Mouse (Mus musculus) thymus, adult 2 months (tissue): Measurements from ENCODE around the gene Gm11492. TPM values are rescaled to one million over a fixed set of nuclear protein-coding genes. Genes with fewer than 3 reads are reported as not detected.

Source experiments
- DNase-seq: peaks from one replicate; pipeline ENCODE4 v3.0.0; 2021
- H3K27ac ChIP-seq: fragments of 200-500 bp; 2 replicates; pipeline ENCODE4 v1.5.1; 2012; ENCODE audit warnings: low read length, control low read depth; ENCODE audit not compliant: control insufficient read depth, insufficient read depth
- H3K27me3 ChIP-seq: fragments of 200-500 bp; 2 replicates; pipeline ENCODE4 v1.6.1; 2012; ENCODE audit warnings: mild to moderate bottlenecking, low read length, moderate library complexity, mixed read lengths; ENCODE audit not compliant: control insufficient read depth, insufficient read depth
- H3K36me3 ChIP-seq: fragments of 200-500 bp; 2 replicates; pipeline ENCODE4 v1.6.1; 2012; ENCODE audit warnings: mild to moderate bottlenecking, low read length, moderate library complexity; ENCODE audit not compliant: control insufficient read depth, insufficient read depth
- H3K4me1 ChIP-seq: fragments of 200-500 bp; replicated peaks from 2 replicates; pipeline ENCODE4 v1.6.1; 2012; ENCODE audit warnings: low read length; ENCODE audit not compliant: control insufficient read depth, insufficient read depth
- H3K4me3 ChIP-seq: fragments of 200-500 bp; 2 replicates; pipeline ENCODE4 v1.5.1; 2012; ENCODE audit warnings: mild to moderate bottlenecking, low read length, control low read depth, moderate library complexity; ENCODE audit not compliant: control insufficient read depth, insufficient read depth
- CTCF ChIP-seq: fragments of 200-500 bp; IDR thresholded peaks from 2 replicates; pipeline ENCODE4 v1.5.1; 2012; ENCODE audit warnings: mild to moderate bottlenecking, control low read depth, low read length, moderate library complexity, borderline replicate concordance; ENCODE audit not compliant: control insufficient read depth, poor library complexity, insufficient read depth; ENCODE audit errors: extremely low read depth
- POLR2A ChIP-seq: fragments of 200-500 bp; IDR thresholded peaks from 2 replicates; pipeline ENCODE4 v1.6.1; 2012; ENCODE audit warnings: mild to moderate bottlenecking, low read length, control low read depth, moderate library complexity; ENCODE audit not compliant: control insufficient read depth, poor library complexity, insufficient read depth; ENCODE audit errors: extremely low read depth
- WGBS: fragments of 180-500 bp; shearing (Covaris S2); methylation state at CpG from one replicate; pipeline ENCODE4 v1.1.7; 2018; 5-methylcytosine and 5-hydroxymethylcytosine counted together
- polyA plus RNA-seq: library from polyadenylated mRNA; depleted of rRNA; stranded (reverse); fragments of >200 nt; gene quantifications from 2 replicates; pipeline ENCODE4 v1.2.3, GENCODE M21; 2012; rRNA removed

Gm11492 gene
- polyA plus RNA-seq, 1 experiment = not detected

DNA sequence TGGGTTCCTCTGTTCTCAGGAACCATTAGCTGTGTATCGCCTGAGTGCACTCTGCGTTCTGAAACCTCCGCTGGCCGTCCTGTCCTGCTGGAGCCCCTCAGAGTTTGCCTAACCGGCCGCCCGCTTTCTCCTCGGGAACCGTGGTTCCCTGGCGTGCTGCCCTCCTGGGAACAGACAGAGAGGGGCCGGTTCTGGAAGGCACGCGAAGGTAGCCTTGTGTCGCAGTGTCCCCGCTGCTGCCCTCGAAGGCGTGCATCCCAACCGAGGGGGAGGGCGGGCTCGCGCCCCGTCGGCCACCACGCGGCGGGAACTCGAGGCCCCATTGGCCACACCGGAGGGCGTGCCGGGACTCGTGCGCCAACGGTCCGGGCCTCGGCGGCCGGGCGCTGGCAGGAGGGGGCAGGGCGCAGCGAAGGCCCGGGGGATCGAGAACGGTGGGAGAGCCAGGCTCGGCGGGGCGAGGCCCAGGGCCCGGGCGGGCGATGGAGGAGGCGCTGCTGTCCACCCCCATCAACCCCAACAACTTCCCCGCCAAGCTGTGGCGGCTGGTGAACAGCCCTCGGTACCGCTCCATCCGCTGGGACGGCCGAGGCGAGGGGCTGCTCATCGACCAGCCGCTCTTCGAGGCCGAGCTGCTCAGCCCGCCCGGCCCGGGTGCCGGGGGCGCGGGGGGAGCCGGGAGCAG lies 50.5 kb downstream of the Gm11492 start, which contains the start of gene Hsf5:
TSS of gene Hsf5 (plus strand) at position 375 of the 685 bp plus-strand sequence.
- H3K27ac ChIP-seq = no peak within 1 kb of the TSS
- 99% methylated on average over 69 of the region's 69 CpGs for WGBS
- no peak for TF ChIP-seq CTCF
- TF ChIP-seq POLR2A = no peak
- no peak within 1 kb of the TSS for H3K4me3 ChIP-seq
- no peaks in the 10 kb centered on the region for H3K4me1 ChIP-seq
- H3K36me3 ChIP-seq = peaks cover 61% of the 10 kb centered on the region
- no peak for DNase-seq
- H3K27me3 ChIP-seq = no peaks in the 10 kb centered on the region

DNA sequence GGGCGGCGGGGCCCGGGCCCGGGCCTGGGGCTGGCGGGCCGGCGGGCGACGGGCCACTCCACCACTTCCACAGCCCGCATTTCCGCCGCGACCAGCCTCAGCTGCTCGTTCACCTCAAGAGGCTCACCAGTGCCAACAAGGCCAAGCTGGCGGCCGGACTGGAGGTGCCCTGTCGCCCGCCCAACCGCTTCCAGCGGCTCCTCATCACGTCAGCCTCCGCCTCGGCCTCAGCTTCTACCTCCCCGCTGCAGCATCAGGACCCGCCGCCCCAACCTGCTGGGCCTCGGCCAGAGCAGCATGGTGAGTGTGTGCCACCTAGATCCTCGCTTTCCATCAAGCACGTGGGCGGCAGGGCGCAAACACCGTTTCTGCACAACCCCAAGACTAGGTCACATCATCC lies 51.2 kb downstream of the Gm11492 start:
- no peak overlapping the region for H3K27ac ChIP-seq
- no peak for DNase-seq
- peaks cover 54% of the 10 kb centered on the region for H3K36me3 ChIP-seq
- WGBS = 98% methylated on average over 32 of the region's 32 CpGs
- no peaks in the 10 kb centered on the region for H3K4me1 ChIP-seq
- TF ChIP-seq CTCF (no peak), POLR2A (no peak)
- H3K4me3 ChIP-seq = no peak overlapping the region
- H3K27me3 ChIP-seq = no peaks in the 10 kb centered on the region

Other genes with a start within 250 kb of the Gm11492 start
- gene Ppm1e, start 207.6 kb upstream of the Gm11492 start, polyA plus RNA-seq = 3.6 and 4.2 TPM in 2 replicates
- gene Rad51c, start 161.7 kb upstream of the Gm11492 start, polyA plus RNA-seq = 2.5 and 3.1 TPM in 2 replicates
- 0.55 and 0.99 TPM in 2 replicates for gene Tex14, start 161.6 kb upstream of the Gm11492 start, polyA plus RNA-seq
- 12.6 and 13.2 TPM in 2 replicates for gene Sept4, start 2.2 kb downstream of the Gm11492 start, polyA plus RNA-seq
- gene Mtmr4, start 25.5 kb downstream of the Gm11492 start, polyA plus RNA-seq = 47.0 and 51.1 TPM in 2 replicates
- 0.04 and 0.05 TPM in 2 replicates for gene Hsf5, start 50.5 kb downstream of the Gm11492 start, polyA plus RNA-seq
- 6.6 and 9.0 TPM in 2 replicates for gene Rnf43, start 96.1 kb downstream of the Gm11492 start, polyA plus RNA-seq
- 172 and 215 TPM in 2 replicates for gene Supt4a, start 170.9 kb downstream of the Gm11492 start, polyA plus RNA-seq
- 25.3 and 27.9 TPM in 2 replicates for gene Tspoap1, start 193.9 kb downstream of the Gm11492 start, polyA plus RNA-seq
- gene Mpo, start 226.9 kb downstream of the Gm11492 start, polyA plus RNA-seq = 4.6 and 8.5 TPM in 2 replicates